Mouse (Mus musculus) olfactory bulb, adult 2 months (tissue): Measurements from ENCODE around the gene Ccdc9b. TPM values are rescaled to one million over a fixed set of nuclear protein-coding genes. Genes with fewer than 3 reads are reported as not detected.

Experiments
- H3K27ac ChIP-seq: fragments of 200-500 bp; 2 replicates; pipeline ENCODE4 v1.5.1; 2012; ENCODE audit warnings: low read depth, low read length; ENCODE audit not compliant: insufficient read depth
- H3K4me1 ChIP-seq: fragments of 200-500 bp; 2 replicates; pipeline ENCODE4 v1.6.1; 2012; ENCODE audit warnings: low read length; ENCODE audit not compliant: control insufficient read depth, insufficient read depth
- H3K4me3 ChIP-seq: fragments of 200-500 bp; 2 replicates; pipeline ENCODE4 v1.5.1; 2012; ENCODE audit warnings: mild to moderate bottlenecking, low read depth, low read length, moderate library complexity; ENCODE audit not compliant: insufficient read depth
- CTCF ChIP-seq: fragments of 200-500 bp; IDR thresholded peaks from 2 replicates; pipeline ENCODE4 v1.5.1; 2012; ENCODE audit warnings: low read depth, mild to moderate bottlenecking, low read length, moderate library complexity; ENCODE audit not compliant: insufficient read depth
- POLR2A ChIP-seq: fragments of 200-500 bp; IDR thresholded peaks from 2 replicates; pipeline ENCODE4 v1.6.1; 2012; ENCODE audit warnings: mild to moderate bottlenecking, low read depth, low read length, moderate library complexity; ENCODE audit not compliant: insufficient read depth
- WGBS: fragments of 180-500 bp; shearing (Covaris S2); methylation state at CpG from one replicate; pipeline ENCODE4 v1.1.7; 2018; 5-methylcytosine and 5-hydroxymethylcytosine counted together
- polyA plus RNA-seq: library from polyadenylated mRNA; stranded (reverse); fragments of >200 nt; gene quantifications from 2 replicates; pipeline ENCODE4 v1.2.4, GENCODE M21; 2012; ENCODE audit warnings: low replicate concordance; ENCODE audit not compliant: missing spikeins, insufficient read depth, insufficient read length

Gene Ccdc9b
- polyA plus RNA-seq, 1 experiment: not detected

- Histone ChIP-seq H3K4me1 (peaks cover 39% of the 10 kb centered on the region), H3K4me3 (no peak overlapping the region), H3K27ac (no peak overlapping the region)
- WGBS: 55% methylated on average over 4 of the region's 4 CpGs
- no peak for TF ChIP-seq CTCF
- no peak for TF ChIP-seq POLR2A
Measured at GRCm38 (mm10) chr2:118756103-118756502, 6.4 kb downstream of the Ccdc9b start.

DNA sequence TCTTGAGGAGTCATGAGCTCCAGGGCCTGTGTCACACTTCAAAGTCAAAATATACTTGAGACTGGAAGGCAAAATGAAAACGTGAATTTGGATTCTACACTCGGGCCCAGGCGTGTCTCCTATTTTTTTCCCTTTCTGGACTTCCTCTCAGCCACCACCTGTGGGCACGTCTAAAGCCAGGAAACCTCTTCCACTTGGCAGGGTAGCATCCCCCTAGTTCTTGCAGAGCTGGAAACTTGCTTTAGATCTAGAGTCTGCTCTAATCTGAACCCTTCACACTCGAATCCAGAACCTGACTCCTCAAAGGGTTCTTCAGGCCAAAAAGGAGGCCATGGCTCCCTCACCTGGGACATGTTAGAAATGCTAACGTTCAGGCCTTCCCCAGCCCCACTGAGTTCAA lies 7.1 kb downstream of the Ccdc9b start:
- Histone ChIP-seq H3K4me3 (no peak overlapping the region), H3K27ac (no peak overlapping the region), H3K4me1 (peaks cover 37% of the 10 kb centered on the region)
- WGBS: 88% methylated on average over 6 of the region's 6 CpGs
- no peak for TF ChIP-seq CTCF
- TF ChIP-seq POLR2A: no peak

- no peak for TF ChIP-seq POLR2A
- WGBS: 96% methylated on average over 5 of the region's 5 CpGs
- H3K4me1 ChIP-seq: peaks cover 37% of the 10 kb centered on the region
- H3K4me3 ChIP-seq: no peak overlapping the region
- H3K27ac ChIP-seq: no peak overlapping the region
Measured at GRCm38 (mm10) chr2:118754143-118754542, 8.3 kb downstream of the Ccdc9b start.

DNA sequence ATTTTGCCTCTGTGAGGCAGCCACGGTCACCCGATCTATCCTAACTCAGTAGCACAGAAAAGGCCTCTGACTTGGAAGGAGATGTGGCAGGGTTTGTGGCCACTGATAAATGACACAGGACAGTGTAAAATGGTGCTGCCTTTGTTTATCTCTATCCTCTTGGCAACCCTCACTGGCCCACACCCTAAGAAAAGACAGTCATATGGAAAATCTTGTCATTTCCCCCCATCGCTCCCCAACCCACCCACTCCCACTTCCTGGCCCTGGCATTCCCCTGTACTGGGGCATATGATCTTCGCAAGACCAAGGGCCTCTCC lies 9.7 kb downstream of the Ccdc9b start:
- peaks cover 38% of the 10 kb centered on the region for H3K4me1 ChIP-seq
- H3K27ac ChIP-seq: no peak overlapping the region
- no peak overlapping the region for H3K4me3 ChIP-seq
- WGBS: 85% methylated on average over 4 of the region's 4 CpGs
- no peak for TF ChIP-seq POLR2A
- TF ChIP-seq CTCF: no peak

DNA sequence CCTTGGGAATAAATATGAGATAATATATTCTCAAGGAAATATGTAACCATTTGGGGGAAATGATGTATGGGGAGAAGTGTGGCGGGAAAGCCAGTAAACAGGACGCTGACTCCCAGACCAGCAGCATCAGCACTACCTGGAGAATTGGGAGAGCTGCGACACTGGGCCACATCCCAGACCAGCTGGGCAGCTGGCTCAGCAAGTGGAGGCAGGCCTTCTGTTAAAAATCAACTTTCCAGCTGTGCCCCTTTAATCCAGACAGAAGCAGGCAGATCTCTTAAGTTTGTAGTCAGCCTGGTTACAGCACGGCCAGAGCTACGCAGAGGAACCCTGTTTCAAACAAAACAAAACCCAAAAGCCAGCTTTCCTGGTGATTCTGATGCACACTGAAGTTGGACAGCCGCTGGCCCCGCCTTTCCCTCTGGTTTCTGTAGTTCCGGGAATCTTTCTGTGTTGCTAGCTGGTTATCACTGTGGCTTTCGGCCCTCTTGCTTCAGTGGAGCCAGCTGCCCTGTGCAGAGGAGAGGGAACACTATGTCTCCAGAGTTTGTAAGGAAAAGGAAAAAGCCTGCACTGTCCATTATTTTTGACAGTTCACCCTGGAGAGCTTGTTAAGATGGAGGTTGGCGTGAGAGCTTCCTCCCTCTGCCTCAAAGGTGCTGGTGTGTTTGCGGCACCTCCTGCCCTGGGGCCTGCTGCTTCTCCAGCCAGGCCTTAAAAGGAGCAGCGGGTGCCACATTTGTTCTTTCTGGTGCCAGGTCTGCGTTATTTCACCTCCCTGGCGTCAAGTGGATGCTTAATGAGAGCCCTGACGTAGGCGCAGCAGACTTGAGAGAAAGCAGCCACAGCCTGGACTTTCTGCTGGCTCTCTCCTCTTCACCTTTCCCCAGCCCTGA lies 10.3 kb downstream of the Ccdc9b start:
- Histone ChIP-seq H3K4me1 (peaks cover 39% of the 10 kb centered on the region), H3K27ac (no peak overlapping the region), H3K4me3 (no peak overlapping the region)
- no peak for TF ChIP-seq POLR2A
- TF ChIP-seq CTCF: no peak
- WGBS: 75% methylated on average over 16 of the region's 16 CpGs

DNA sequence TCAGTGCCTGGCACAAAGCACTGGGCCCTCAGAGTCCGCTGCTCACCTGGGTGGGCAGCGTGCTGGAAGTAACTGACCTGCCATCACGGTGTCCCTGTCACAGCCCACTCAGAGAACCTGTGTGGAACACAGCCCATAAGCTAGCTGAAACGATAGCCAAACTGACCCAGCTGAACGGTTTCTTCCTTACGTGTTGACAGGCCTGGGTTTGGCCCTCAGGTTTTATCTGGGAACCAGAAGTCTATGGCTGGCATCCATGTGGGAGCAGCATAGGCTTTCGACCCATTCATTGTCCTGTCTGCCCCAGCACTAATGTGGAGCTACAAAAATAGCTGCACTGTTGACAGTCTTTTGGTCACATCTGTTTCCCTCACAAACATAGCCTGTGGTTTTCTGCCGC lies 12.0 kb downstream of the Ccdc9b start:
- peaks cover 31% of the 10 kb centered on the region for H3K4me1 ChIP-seq
- WGBS: 36% methylated on average over 8 of the region's 8 CpGs
- no peak overlapping the region; the same call in 1 of the 2 replicates for H3K4me3 ChIP-seq
- no peak for TF ChIP-seq POLR2A
- TF ChIP-seq CTCF: no peak
- H3K27ac ChIP-seq: peak overlapping the region; percentile 92

DNA sequence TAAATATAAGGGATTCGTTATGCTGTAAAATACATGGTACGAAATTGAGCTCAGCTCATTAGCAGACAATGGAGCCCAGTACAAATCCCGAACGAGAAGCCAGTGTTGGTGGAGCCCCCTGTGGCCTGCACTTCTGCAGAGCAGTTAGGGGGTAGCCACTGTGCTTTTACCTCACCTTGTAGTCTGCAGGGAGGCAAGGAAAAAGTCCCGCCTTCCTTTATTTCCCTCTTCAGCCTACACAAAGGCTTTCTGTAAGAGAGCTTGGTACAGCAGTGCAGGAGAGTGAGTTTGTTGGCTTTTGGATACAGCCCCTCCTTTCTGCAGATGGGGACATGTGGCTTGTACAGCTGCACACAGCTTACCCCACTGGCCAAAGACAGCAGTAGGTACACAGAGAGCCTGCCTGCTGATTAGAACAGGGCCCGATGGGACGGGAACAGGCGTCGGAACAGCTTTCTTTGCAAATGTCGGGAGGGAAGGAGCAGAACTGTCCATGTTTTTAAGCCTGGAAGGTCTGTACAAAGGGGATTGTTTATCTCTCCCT lies 13.0 kb downstream of the Ccdc9b start:
- H3K27ac ChIP-seq: peak overlapping the region; percentile 92

GRCm38 (mm10) chr2:118747301-118747960 lies 15.0 kb downstream of the Ccdc9b start:
- Histone ChIP-seq H3K4me3 (peak overlapping the region; percentile 96), H3K4me1 (peaks cover 33% of the 10 kb centered on the region), H3K27ac (peak overlapping the region; percentile 24)
- WGBS: 14% methylated on average over 10 of the region's 10 CpGs
- TF ChIP-seq POLR2A (no peak), CTCF (no peak)

More for the DNA sequence above, 13.0 kb downstream of the Ccdc9b start:
- WGBS: 24% methylated on average over 10 of the region's 10 CpGs
- Histone ChIP-seq H3K4me1 (peaks cover 35% of the 10 kb centered on the region), H3K4me3 (peak overlapping the region; percentile 19)
- TF ChIP-seq CTCF (no peak), POLR2A (no peak)

- H3K27ac ChIP-seq: peak overlapping the region; percentile 24
- H3K4me3 ChIP-seq: peak overlapping the region; percentile 96
- 2% methylated on average over 109 of the region's 113 CpGs for WGBS
- H3K4me1 ChIP-seq: peaks cover 23% of the 10 kb centered on the region
- no peak for TF ChIP-seq POLR2A
Measured at GRCm38 (mm10) chr2:118745915-118746901, 16.3 kb downstream of the Ccdc9b start.
